Mouse (Mus musculus) left cerebral cortex, adult 2 months (tissue): ENCODE data around the gene Taf5. TPM values are rescaled to one million over a fixed set of nuclear protein-coding genes. Genes with fewer than 3 reads are reported as not detected.

ENCODE experiments used
- DNase-seq, 2 experiments: peaks; one replicate each; pipeline ENCODE4 v3.0.0; 2021 to 2022; ENCODE audit warnings: low spot score in 2 of 2, mixed read lengths in 1 of 2; ENCODE audit errors: extremely low spot score in 1 of 2
- H3K27ac ChIP-seq: fragments of 200-600 bp; 2 replicates; pipeline ENCODE4 v1.8.1; 2022
- H3K4me3 ChIP-seq: fragments of 200-600 bp; 2 replicates; pipeline ENCODE4 v1.8.1; 2022
- CTCF ChIP-seq: fragments of 200-600 bp; IDR thresholded peaks from 2 replicates; pipeline ENCODE4 v1.8.1; 2022; ENCODE audit warnings: antibody characterized with exemption, mild to moderate bottlenecking, moderate library complexity
- intact Hi-C: fragments of 180-260 bp; cut with DNase I; formaldehyde crosslinking; loops from one replicate; pipeline ENCODE4 v1.15.1; 2025
- total RNA-seq, 2 experiments: library from RNA; stranded (reverse); gene quantifications; 2 replicates each; pipeline ENCODE4 v1.2.3; 2021

Taf5 gene
- total RNA-seq, 2 experiments from 2014 or later = 6.7 to 7.1 TPM

DNA sequence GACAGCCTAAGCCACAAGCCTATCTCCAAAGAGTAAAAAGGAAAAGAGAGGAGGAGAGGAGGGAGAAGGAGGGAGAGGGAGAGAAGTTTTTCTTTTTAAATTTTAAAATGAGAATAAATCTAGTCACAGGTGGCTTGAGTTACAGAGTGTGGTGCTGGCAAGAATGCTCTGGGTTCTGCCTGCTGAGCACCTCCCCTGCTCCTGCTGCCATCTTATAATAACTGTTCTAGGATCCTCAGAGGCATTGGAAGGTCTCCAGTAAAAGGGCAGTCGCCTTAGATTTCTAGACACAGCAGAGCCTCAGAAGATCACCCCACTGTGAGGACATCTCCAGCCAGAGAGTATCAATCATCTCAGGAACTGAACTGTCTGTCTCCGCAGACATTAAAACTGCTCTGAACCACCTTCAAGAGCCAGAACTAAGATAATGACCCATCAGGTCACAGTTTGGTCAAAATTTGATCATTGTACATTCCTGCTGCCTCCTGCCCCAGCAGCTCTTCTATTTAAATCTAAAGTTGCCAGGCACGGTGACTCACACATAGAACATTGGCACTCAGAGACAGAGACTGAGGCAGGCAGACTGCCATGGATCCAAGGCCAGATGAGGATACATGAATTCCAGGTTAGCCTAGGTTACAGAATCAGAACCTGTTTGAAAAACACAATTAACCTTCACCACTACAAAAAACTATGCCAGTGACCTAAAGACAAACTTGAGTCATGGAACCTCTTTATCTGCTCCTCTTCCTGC, 26.6 kb upstream of the Taf5 start:
- H3K4me3 ChIP-seq = no peak overlapping the region
- TF ChIP-seq CTCF = no peak
- no peak overlapping the region; the same call in 1 of the 2 replicates for H3K27ac ChIP-seq
- intact Hi-C loops = loop anchor here (2.0 to 5.0 kb wide), 2 partner anchors 164 to 279 kb away; partner anchors contain the start of gene Cnnm2
- no peak for DNase-seq

- Histone ChIP-seq H3K27ac (no peak overlapping the region), H3K4me3 (no peak overlapping the region)
- no peak for DNase-seq
- intact Hi-C loops = loop anchor here (5.0 kb wide), 1 partner anchor 281 kb away; the partner anchor contains the start of gene Cnnm2
- TF ChIP-seq CTCF = peak; percentile 58
Observed at GRCm38 (mm10) chr19:47043608-47044007, 23.9 kb upstream of the Taf5 start.

GRCm38 (mm10) chr19:47046343-47046742, 21.2 kb upstream of the Taf5 start:
- intact Hi-C loops = loop anchor here (5.0 kb wide), 1 partner anchor 374 kb away; the partner anchor contains the start of gene Cyp17a1

DNA sequence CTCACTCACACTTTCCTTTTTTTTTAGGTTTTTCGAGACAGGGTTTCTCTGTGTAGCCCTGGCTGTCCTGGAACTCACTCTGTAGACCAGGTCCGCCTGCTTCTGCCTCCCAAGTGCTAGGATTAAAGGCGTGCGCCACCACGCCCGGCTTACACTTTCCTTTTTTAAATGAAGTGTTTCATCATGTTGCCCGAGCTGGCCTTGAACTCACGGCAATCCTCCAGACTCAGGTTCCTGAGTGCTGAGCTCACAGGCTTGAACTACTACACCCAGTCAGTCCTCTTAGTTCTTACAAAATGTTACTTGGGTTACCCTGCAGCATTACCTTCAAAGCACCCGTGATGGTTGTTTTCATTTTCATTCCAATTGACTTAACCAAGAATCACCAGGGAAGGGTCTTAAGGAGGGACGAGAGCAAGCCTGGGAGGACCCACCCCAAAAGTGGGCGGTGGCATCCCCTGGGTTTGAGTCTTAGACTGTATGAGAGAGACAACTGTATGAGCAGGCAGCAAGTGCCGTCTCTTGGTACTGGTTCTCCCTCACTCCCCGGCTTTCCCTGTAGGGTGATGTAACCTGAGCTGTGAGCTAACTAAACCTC, 20.2 kb upstream of the Taf5 start:
- no peak overlapping the region for H3K27ac ChIP-seq
- no peak for TF ChIP-seq CTCF
- H3K4me3 ChIP-seq = no peak overlapping the region
- no peak for DNase-seq
- intact Hi-C loops = loop anchor here (5.0 kb wide), 1 partner anchor 375 kb away; the partner anchor contains the start of gene Cyp17a1

More at GRCm38 (mm10) chr19:47046343-47046742, 21.2 kb upstream of the Taf5 start:
- peak; percentile 31 for TF ChIP-seq CTCF
- DNase-seq = no peak
- Histone ChIP-seq H3K4me3 (no peak overlapping the region), H3K27ac (no peak overlapping the region)

GRCm38 (mm10) chr19:47049061-47049460, 18.5 kb upstream of the Taf5 start:
- H3K4me3 ChIP-seq = no peak overlapping the region
- H3K27ac ChIP-seq = no peak overlapping the region
- no peak for TF ChIP-seq CTCF
- intact Hi-C loops = loop anchor here (5.0 kb wide), 1 partner anchor 377 kb away; the partner anchor contains the start of gene Cyp17a1
- no peak for DNase-seq

GRCm38 (mm10) chr19:47049840-47050239, 17.7 kb upstream of the Taf5 start:
- no peak for TF ChIP-seq CTCF
- Histone ChIP-seq H3K27ac (no peak overlapping the region; the same call in 1 of the 2 replicates), H3K4me3 (peak overlapping the region; percentile 73)
- intact Hi-C loops = loop anchor here (5.0 kb wide), 1 partner anchor 378 kb away; the partner anchor contains the start of gene Cyp17a1
- DNase-seq = no peak

GRCm38 (mm10) chr19:47050271-47051032, 17.1 kb upstream of the Taf5 start, which contains the start of gene Pcgf6:
Gene Pcgf6 (minus strand): TSS chr19:47050906.
- no peak; the same call in 1 of the 2 replicates for TF ChIP-seq CTCF
- intact Hi-C loops = loop anchor here (1.0 kb wide), 1 partner anchor 17 kb away; the partner anchor contains the start of gene Taf5
- Histone ChIP-seq H3K4me3 (peak within 1 kb of the TSS; percentile 73), H3K27ac (peak within 1 kb of the TSS; percentile 84)
- peak; percentile 84 to 87 for DNase-seq

DNA sequence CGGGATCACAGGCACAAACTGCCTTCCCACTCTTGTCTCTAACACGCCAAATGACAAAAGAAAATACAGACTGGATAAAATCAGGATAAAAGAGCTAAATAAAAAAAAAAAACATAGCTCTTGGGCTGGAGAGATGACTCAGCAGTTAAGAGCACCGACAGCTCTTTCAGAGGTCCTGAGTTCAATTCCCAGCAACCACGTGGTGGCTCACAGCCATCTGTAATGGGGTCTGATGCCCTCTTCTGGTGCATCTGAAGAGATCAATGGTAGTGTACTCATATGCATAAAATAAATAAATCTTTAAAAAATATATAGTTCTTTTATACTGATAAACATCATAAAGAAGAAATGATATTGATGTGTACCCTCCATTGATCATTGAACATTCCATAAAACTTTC, 14.6 kb upstream of the Taf5 start:
- no peak for TF ChIP-seq CTCF
- Histone ChIP-seq H3K4me3 (no peak overlapping the region), H3K27ac (no peak overlapping the region)
- intact Hi-C loops = no loop called here
- DNase-seq = no peak

- intact Hi-C loops = no loop called here
Observed at GRCm38 (mm10) chr19:47053471-47053870, 14.1 kb upstream of the Taf5 start.

DNA sequence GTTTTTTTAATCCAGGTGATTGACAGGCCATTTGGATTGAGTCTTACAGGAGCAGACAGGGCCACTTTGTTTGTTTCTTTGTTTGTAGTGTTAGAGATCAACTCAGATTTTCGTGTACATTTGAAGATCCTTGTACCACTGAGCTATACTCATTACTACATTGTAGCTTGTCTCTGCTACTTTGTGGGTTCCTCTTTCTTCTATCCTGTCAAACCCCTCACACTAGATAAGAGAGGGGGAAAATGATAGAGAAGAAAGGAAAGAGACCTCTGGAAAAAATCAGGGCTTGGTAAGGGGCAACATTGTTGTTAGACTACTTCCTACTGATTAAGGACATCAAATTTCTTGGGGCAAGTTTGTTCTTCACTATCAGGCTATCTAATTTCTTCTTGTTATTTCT, 9.9 kb upstream of the Taf5 start:
- Histone ChIP-seq H3K4me3 (no peak overlapping the region), H3K27ac (no peak overlapping the region)
- intact Hi-C loops = no loop called here
- no peak for TF ChIP-seq CTCF
- DNase-seq = no peak

More at GRCm38 (mm10) chr19:47053471-47053870, 14.1 kb upstream of the Taf5 start:
- H3K27ac ChIP-seq = no peak overlapping the region
- no peak for TF ChIP-seq CTCF
- no peak overlapping the region for H3K4me3 ChIP-seq
- DNase-seq = no peak

GRCm38 (mm10) chr19:47065860-47066259, 1.7 kb upstream of the Taf5 start:
- intact Hi-C loops = no loop called here
- H3K27ac ChIP-seq = no peak overlapping the region
- H3K4me3 ChIP-seq = no peak overlapping the region
- no peak for DNase-seq
- peak; percentile 27 for TF ChIP-seq CTCF
